Mouse (Mus musculus): ENCODE measurements around the gene 4930563M21Rik.

GRCm38 (mm10) chr9:56056147-56056546 lies 45.8 kb upstream of the 4930563M21Rik start:
- TF ChIP-seq CTCF (IDR thresholded peaks at IDR 0.05; ENCODE audit: low read depth, low read length) (no peak), GATA1 (IDR thresholded peaks at IDR 0.05; ENCODE audit: borderline replicate concordance, low read length) (no peak), TAL1 (conservative IDR thresholded peaks at IDR 0.05; ENCODE audit: low read depth, low read length) (no peak), GATA2 (IDR thresholded peaks at IDR 0.05; ENCODE audit: borderline replicate concordance, low read depth, low read length) (no peak)
